Mouse (Mus musculus) kidney, embryonic 15.5 days (tissue): Measurements from ENCODE around the gene Jade2. TPM values are rescaled to one million over a fixed set of nuclear protein-coding genes. Genes with fewer than 3 reads are reported as not detected.

Experiments
- ATAC-seq: fragments of 200-750 bp; cut with Nextera tagmentation; replicated peaks from 2 replicates; pipeline ENCODE4 v1.8.0; 2017; ENCODE audit warnings: moderate TSS enrichment; ENCODE audit not compliant: low FRiP score
- H3K27ac ChIP-seq: fragments of 300-500 bp; sonication (generic); 2 replicates; pipeline ENCODE4 v1.5.1; 2015; ENCODE audit warnings: mild to moderate bottlenecking, inconsistent platforms
- H3K27me3 ChIP-seq: fragments of 300-500 bp; sonication (generic); 2 replicates; pipeline ENCODE4 v1.6.1; 2015; ENCODE audit warnings: inconsistent platforms
- H3K36me3 ChIP-seq: fragments of 300-500 bp; sonication (generic); 2 replicates; pipeline ENCODE4 v1.6.1; 2015; ENCODE audit warnings: inconsistent platforms
- H3K4me1 ChIP-seq: fragments of 300-500 bp; sonication (generic); 2 replicates; pipeline ENCODE4 v1.6.1; 2015; ENCODE audit warnings: inconsistent platforms
- H3K4me2 ChIP-seq: fragments of 300-500 bp; sonication (generic); 2 replicates; pipeline ENCODE4 v1.6.1; 2015; ENCODE audit warnings: moderate library complexity, mild to moderate bottlenecking, inconsistent platforms
- H3K4me3 ChIP-seq: fragments of 300-500 bp; sonication (generic); replicated peaks from 2 replicates; pipeline ENCODE4 v1.5.1; 2015; ENCODE audit warnings: mild to moderate bottlenecking, inconsistent platforms
- H3K9ac ChIP-seq: fragments of 300-500 bp; sonication (generic); 2 replicates; pipeline ENCODE4 v1.6.1; 2015; ENCODE audit warnings: mild to moderate bottlenecking, inconsistent platforms
- H3K9me3 ChIP-seq: fragments of 300-500 bp; sonication (generic); replicated peaks from 2 replicates; pipeline ENCODE4 v1.6.1; 2016; ENCODE audit warnings: inconsistent platforms
- WGBS: fragments of 180-500 bp; shearing (Covaris S2); methylation state at CpG from one replicate; pipeline ENCODE4 v1.1.7; 2015; ENCODE audit warnings: mixed read lengths; 5-methylcytosine and 5-hydroxymethylcytosine counted together
- polyA plus RNA-seq: library from polyadenylated mRNA; unstranded; fragments of >200 nt; fragmentation: Nextera tagmentation; extraction: Ambion mirVana; gene quantifications from 2 replicates; pipeline ENCODE4 v1.2.1, GENCODE M21; 2015

The Jade2 gene
- polyA plus RNA-seq, 1 experiment from 2014 or later: 0.81 TPM

DNA sequence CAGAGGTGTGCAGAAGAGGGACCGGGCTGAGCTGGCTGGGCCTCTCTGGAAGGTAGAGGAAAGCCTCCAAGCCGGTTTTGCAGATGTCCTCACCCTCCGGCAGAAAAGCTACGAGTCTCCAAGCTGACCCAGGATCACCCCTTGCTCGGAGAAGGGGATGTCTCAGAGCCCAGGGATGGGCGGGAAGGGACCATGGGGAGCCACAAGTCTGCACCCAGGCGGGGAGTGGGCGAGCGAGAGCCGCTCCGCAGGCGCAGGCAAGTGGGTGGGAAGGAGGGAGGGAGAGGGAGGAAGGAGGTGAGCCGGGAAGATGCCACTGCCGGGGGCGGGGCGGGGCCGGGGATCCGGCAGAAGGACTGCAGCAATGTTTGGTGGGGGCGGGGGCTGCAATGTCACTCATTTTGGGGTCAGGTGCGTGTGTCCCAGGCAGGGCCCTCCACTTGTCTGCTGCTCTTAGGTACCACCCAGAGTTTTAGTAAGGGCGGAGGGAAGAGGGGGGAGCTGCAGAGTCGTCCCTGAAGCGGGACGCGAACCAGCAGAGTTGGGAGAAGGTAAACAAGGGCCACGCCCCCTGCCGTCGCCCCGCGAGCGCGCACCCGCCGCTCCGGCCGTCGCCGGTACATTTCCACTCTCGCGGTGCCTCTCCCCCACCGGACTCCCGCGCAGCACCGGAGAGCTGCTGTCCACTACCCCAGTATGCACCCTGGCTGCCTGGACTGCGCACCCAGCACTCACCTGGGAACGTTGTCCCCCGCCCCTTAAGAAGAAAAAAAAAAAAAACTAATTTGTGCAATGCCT, 1.4 kb downstream of the Jade2 start:
- Histone ChIP-seq H3K9ac (peak overlapping the region; percentile 48), H3K36me3 (no peaks in the 10 kb centered on the region), H3K4me2 (peak overlapping the region; percentile 91), H3K27me3 (peaks cover 55% of the 10 kb centered on the region), H3K27ac (peak overlapping the region; percentile 83), H3K9me3 (no peaks in the 10 kb centered on the region), H3K4me3 (peak overlapping the region; percentile 61), H3K4me1 (peaks cover 59% of the 10 kb centered on the region)
- WGBS: under 1% methylated on average over 47 of the region's 47 CpGs
- ATAC-seq: peak; percentile 72

DNA sequence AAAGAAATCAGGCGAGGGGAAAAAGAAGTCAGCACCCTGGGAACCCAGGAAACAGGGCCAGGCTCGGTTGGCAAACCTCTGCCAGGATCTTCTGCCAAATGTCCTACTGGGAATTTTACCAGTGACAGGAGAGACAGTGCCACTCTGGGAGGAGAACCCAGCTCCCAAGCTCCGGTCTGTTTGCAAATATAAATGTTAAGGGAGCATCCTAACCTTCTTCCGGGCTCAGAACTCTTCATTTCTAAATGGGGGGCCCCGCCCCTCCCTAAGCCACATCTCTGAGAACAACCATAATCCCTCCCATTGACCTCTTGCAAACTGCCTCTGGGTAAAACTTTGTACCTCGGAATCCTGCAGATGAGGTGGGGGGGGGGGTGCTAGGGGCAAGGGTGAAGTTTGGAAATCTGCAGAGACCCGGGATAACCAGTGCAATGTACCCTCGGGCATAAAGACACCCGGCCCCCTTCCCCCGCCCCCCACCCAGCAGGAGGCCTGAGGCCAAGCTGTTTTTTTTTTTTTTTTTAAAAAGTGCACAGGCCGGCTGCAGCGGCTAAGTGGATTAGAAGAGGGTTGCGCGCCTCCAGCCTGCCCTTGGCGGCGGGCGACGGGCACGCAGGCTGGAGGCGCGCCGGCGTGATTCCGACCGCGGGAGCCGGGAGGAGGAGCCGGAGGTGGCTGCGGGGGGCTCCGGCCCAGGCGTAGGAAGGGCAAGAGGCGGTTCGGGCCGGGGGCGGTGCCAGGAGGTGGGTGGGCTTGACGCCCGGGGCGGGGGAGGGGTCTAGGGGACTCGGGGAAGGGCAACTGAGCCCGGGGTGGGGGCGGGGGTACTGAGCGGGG, 2.3 kb downstream of the Jade2 start:
- H3K4me2 ChIP-seq: peak overlapping the region; percentile 91
- H3K9me3 ChIP-seq: no peaks in the 10 kb centered on the region
- H3K36me3 ChIP-seq: no peaks in the 10 kb centered on the region
- peak overlapping the region; percentile 48; the same call in 1 of the 2 replicates for H3K9ac ChIP-seq
- 3% methylated on average over 36 of the region's 42 CpGs for WGBS
- peak overlapping the region; percentile 83 for H3K27ac ChIP-seq
- ATAC-seq: peak; percentile 81
- peaks cover 56% of the 10 kb centered on the region for H3K27me3 ChIP-seq
- peak overlapping the region; percentile 61 for H3K4me3 ChIP-seq
- H3K4me1 ChIP-seq: peaks cover 59% of the 10 kb centered on the region

GRCm38 (mm10) chr11:51852595-51852994, 4.9 kb downstream of the Jade2 start:
- H3K9ac ChIP-seq: no peak overlapping the region
- H3K9me3 ChIP-seq: no peaks in the 10 kb centered on the region
- no peak overlapping the region for H3K4me3 ChIP-seq
- no peaks in the 10 kb centered on the region for H3K36me3 ChIP-seq
- WGBS: 36% methylated on average over 5 of the region's 5 CpGs
- H3K4me1 ChIP-seq: peaks cover 47% of the 10 kb centered on the region
- no peak for ATAC-seq
- H3K27me3 ChIP-seq: peaks cover 56% of the 10 kb centered on the region
- no peak overlapping the region for H3K27ac ChIP-seq
- no peak overlapping the region for H3K4me2 ChIP-seq

DNA sequence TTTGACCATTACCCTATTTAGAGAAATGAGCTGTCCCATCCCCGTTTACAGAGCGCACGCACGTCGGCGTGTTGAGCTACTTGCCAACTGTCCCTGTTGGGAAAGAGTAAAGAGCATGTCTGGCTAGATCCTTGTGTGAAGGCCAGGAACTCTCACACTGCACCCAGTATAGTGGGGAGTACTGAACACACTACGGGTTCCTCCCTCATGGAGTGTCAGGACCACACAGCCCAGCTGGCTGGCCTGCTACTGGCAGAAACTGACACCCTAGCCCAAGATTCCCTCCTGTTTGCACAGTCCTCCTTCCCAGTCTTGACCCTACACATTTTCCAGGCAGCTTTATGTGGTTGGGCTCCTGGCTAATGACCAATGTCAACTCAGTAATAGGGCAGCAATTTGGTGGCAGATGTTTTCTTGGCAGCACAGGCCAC, 5.3 kb downstream of the Jade2 start:
- Histone ChIP-seq H3K9me3 (no peaks in the 10 kb centered on the region), H3K4me2 (no peak overlapping the region), H3K4me1 (peaks cover 46% of the 10 kb centered on the region), H3K9ac (no peak overlapping the region), H3K27ac (no peak overlapping the region), H3K4me3 (no peak overlapping the region), H3K27me3 (peaks cover 60% of the 10 kb centered on the region), H3K36me3 (no peaks in the 10 kb centered on the region)
- WGBS: 61% methylated on average over 7 of the region's 7 CpGs
- ATAC-seq: no peak

DNA sequence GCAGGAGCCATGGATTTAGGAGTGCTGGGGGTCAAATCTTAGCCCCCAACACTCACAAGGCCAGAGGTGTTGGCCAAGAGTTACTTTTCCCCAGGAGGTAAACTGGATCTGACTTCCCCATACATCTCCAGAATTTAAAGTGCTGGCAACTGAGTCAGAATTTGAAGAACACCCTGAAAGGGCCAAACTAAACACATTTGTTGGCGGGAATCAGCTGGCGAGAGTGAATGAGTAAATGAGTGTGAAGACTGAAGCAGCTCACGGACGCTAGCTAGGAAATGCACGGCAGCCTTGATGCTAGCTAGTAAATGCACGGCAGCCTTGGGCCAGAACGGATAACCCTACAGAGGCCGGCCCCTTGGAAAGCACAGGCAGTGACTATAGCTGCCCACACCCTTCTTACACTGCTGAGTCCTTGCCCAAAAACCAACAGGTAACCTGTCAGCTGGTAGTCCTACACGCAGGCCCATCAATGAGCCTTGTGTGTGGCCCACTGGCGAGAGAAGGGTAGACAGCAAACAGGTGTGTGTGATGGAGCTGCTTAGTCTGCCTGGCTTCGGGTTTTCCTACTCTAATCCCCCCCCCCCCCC, 6.6 kb downstream of the Jade2 start:
- 80% methylated on average over 11 of the region's 11 CpGs for WGBS
- H3K4me1 ChIP-seq: peaks cover 35% of the 10 kb centered on the region
- no peaks in the 10 kb centered on the region for H3K36me3 ChIP-seq
- ATAC-seq: no peak
- peaks cover 68% of the 10 kb centered on the region for H3K27me3 ChIP-seq
- no peaks in the 10 kb centered on the region for H3K9me3 ChIP-seq
- H3K27ac ChIP-seq: no peak overlapping the region
- H3K9ac ChIP-seq: no peak overlapping the region
- H3K4me3 ChIP-seq: no peak overlapping the region
- H3K4me2 ChIP-seq: no peak overlapping the region

GRCm38 (mm10) chr11:51848324-51848723, 9.1 kb downstream of the Jade2 start:
- Histone ChIP-seq H3K9ac (no peak overlapping the region), H3K27me3 (peaks cover 52% of the 10 kb centered on the region), H3K4me3 (no peak overlapping the region), H3K4me2 (no peak overlapping the region), H3K36me3 (no peaks in the 10 kb centered on the region), H3K9me3 (no peaks in the 10 kb centered on the region), H3K4me1 (peaks cover 19% of the 10 kb centered on the region), H3K27ac (no peak overlapping the region)
- no peak for ATAC-seq
- 87% methylated on average over 3 of the region's 3 CpGs for WGBS

- 87% methylated on average over 1 of the region's 1 CpGs for WGBS
Measured at GRCm38 (mm10) chr11:51847902-51848301, 9.6 kb downstream of the Jade2 start.

GRCm38 (mm10) chr11:51845981-51846883, 11.2 kb downstream of the Jade2 start:
- Histone ChIP-seq H3K27ac (no peak overlapping the region), H3K9ac (no peak overlapping the region), H3K4me2 (no peak overlapping the region), H3K4me1 (peaks cover 5% of the 10 kb centered on the region; the same call in 1 of the 2 replicates), H3K9me3 (no peaks in the 10 kb centered on the region), H3K36me3 (no peaks in the 10 kb centered on the region), H3K27me3 (peaks cover 41% of the 10 kb centered on the region), H3K4me3 (no peak overlapping the region)
- WGBS: 94% methylated on average over 16 of the region's 16 CpGs
- no peak for ATAC-seq

More at GRCm38 (mm10) chr11:51847902-51848301, 9.6 kb downstream of the Jade2 start:
- ATAC-seq: no peak
- H3K4me1 ChIP-seq: peaks cover 15% of the 10 kb centered on the region
- no peak overlapping the region for H3K4me2 ChIP-seq
- no peak overlapping the region for H3K27ac ChIP-seq
- no peaks in the 10 kb centered on the region for H3K9me3 ChIP-seq
- peaks cover 49% of the 10 kb centered on the region for H3K27me3 ChIP-seq
- H3K36me3 ChIP-seq: no peaks in the 10 kb centered on the region
- no peak overlapping the region for H3K9ac ChIP-seq
- no peak overlapping the region for H3K4me3 ChIP-seq

DNA sequence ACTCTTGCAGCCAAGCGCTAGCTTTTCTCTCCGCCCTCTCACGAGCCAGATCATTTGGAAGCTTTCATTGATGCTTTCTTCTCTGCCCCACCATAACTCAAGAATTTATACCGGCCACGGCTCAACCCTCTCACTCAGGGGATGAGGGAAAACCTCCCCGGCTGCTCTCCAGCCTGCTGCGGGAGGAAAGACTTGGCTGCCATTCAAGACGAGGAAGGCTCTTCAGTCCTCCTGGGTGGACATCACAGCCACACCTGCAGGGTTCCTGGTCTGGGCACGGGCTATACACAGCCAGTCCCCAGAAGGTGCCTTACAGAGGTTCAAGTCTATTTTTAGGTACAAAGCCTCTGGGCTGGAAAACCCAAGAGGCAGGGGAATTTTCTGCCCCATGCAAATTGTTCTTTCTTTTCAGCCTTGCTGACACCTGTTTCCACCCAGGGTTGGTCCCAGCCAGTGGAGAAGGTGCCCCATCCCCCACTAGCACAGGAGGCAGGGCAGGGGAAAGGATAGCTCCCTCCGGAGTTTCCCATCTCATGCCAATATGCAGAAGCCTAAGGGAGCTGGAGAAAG, 12.8 kb downstream of the Jade2 start:
- Histone ChIP-seq H3K9me3 (no peaks in the 10 kb centered on the region), H3K27ac (no peak overlapping the region)
- ATAC-seq: no peak

GRCm38 (mm10) chr11:51843898-51844297, 13.6 kb downstream of the Jade2 start:
- Histone ChIP-seq H3K27ac (no peak overlapping the region), H3K4me1 (peaks cover 12% of the 10 kb centered on the region; the same call in 1 of the 2 replicates), H3K27me3 (peaks cover 20% of the 10 kb centered on the region; the same call in 1 of the 2 replicates), H3K36me3 (no peaks in the 10 kb centered on the region), H3K4me3 (no peak overlapping the region), H3K9ac (no peak overlapping the region), H3K4me2 (no peak overlapping the region), H3K9me3 (no peaks in the 10 kb centered on the region)
- no peak for ATAC-seq

More for the DNA sequence above, 12.8 kb downstream of the Jade2 start:
- H3K4me1 ChIP-seq: peaks cover 12% of the 10 kb centered on the region; the same call in 1 of the 2 replicates
- no peak overlapping the region for H3K4me2 ChIP-seq
- WGBS: 60% methylated on average over 10 of the region's 10 CpGs
- no peaks in the 10 kb centered on the region for H3K36me3 ChIP-seq
- peaks cover 26% of the 10 kb centered on the region for H3K27me3 ChIP-seq
- H3K4me3 ChIP-seq: no peak overlapping the region
- H3K9ac ChIP-seq: no peak overlapping the region

GRCm38 (mm10) chr11:51843168-51843567, 14.3 kb downstream of the Jade2 start:
- H3K4me3 ChIP-seq: no peak overlapping the region
- no peak overlapping the region for H3K4me2 ChIP-seq
- H3K27ac ChIP-seq: no peak overlapping the region
- no peaks in the 10 kb centered on the region for H3K36me3 ChIP-seq
- H3K9me3 ChIP-seq: no peaks in the 10 kb centered on the region
- ATAC-seq: no peak
- no peak overlapping the region for H3K9ac ChIP-seq
- H3K27me3 ChIP-seq: peaks cover 18% of the 10 kb centered on the region; the same call in 1 of the 2 replicates
- peaks cover 12% of the 10 kb centered on the region; the same call in 1 of the 2 replicates for H3K4me1 ChIP-seq
- 83% methylated on average over 4 of the region's 4 CpGs for WGBS
